Mouse (Mus musculus) forebrain, embryonic 14.5 days (tissue): ENCODE measurements around the gene Rhox13. TPM values are rescaled to one million over a fixed set of nuclear protein-coding genes. Genes with fewer than 3 reads are reported as not detected.

Experiments
- ATAC-seq: fragments of 200-750 bp; cut with Nextera tagmentation; 2 replicates; pipeline ENCODE4 v1.8.0; 2017; ENCODE audit warnings: mild to moderate bottlenecking, moderate library complexity
- DNase-seq: peaks from one replicate; pipeline ENCODE4 v3.0.0-alpha.2; 2015; ENCODE audit warnings: low spot score
- H3K27ac ChIP-seq: fragments of 300-500 bp; sonication (generic); 2 replicates; pipeline ENCODE4 v1.5.1; 2014; ENCODE audit warnings: low read depth, mild to moderate bottlenecking, control low read depth, low read length, moderate library complexity
- H3K27me3 ChIP-seq: fragments of 300-500 bp; sonication (generic); replicated peaks from 2 replicates; pipeline ENCODE4 v1.6.1; 2014; ENCODE audit warnings: low read length, control low read depth, mixed read lengths; ENCODE audit not compliant: control insufficient read depth, insufficient read depth
- H3K36me3 ChIP-seq: fragments of 300-500 bp; sonication (generic); 2 replicates; pipeline ENCODE4 v1.6.1; 2014; ENCODE audit warnings: low read length, control low read depth; ENCODE audit not compliant: control insufficient read depth, insufficient read depth
- H3K4me1 ChIP-seq: fragments of 300-500 bp; sonication (generic); 2 replicates; pipeline ENCODE4 v1.6.1; 2014; ENCODE audit warnings: antibody characterized with exemption, low read length, control low read depth; ENCODE audit not compliant: control insufficient read depth, insufficient read depth
- H3K4me2 ChIP-seq: fragments of 300-500 bp; sonication (generic); 2 replicates; pipeline ENCODE4 v1.6.1; 2014; ENCODE audit warnings: mild to moderate bottlenecking, control low read depth, low read length
- H3K4me3 ChIP-seq: fragments of 300-500 bp; sonication (generic); 2 replicates; pipeline ENCODE4 v1.5.1; 2014; ENCODE audit warnings: low read depth, low read length, control low read depth
- H3K9ac ChIP-seq: fragments of 300-500 bp; sonication (generic); 2 replicates; pipeline ENCODE4 v1.6.1; 2014; ENCODE audit warnings: mild to moderate bottlenecking, low read length, control low read depth, moderate library complexity
- H3K9me3 ChIP-seq: fragments of 300-500 bp; sonication (generic); replicated peaks from 2 replicates; pipeline ENCODE4 v1.6.1; 2016; ENCODE audit warnings: low read length, control low read depth, mixed read lengths; ENCODE audit not compliant: control insufficient read depth
- WGBS: fragments of 180-500 bp; shearing (Covaris S2); extraction: QIAGEN DNeasy Blood & Tissue Kit; methylation state at CpG from one replicate; pipeline ENCODE4 v1.1.7; 2014; 5-methylcytosine and 5-hydroxymethylcytosine counted together
- polyA plus RNA-seq: library from polyadenylated mRNA; unstranded; fragments of >200 nt; fragmentation: Nextera tagmentation; extraction: Ambion mirVana; gene quantifications from 2 replicates; pipeline ENCODE4 v1.2.1, GENCODE M21; 2014

The Rhox13 gene
- not detected in 2 replicates for polyA plus RNA-seq

- H3K4me2 ChIP-seq, result no peak within 1 kb of the TSS
- no peak within 1 kb of the TSS for H3K9ac ChIP-seq
- H3K36me3 ChIP-seq, result no peaks in the 10 kb centered on the region
- WGBS, result 94% methylated on average over 20 of the region's 20 CpGs
- ATAC-seq, result no peak
- no peak for DNase-seq
- H3K4me3 ChIP-seq, result no peak within 1 kb of the TSS
- H3K27me3 ChIP-seq, result no peaks in the 10 kb centered on the region
- H3K27ac ChIP-seq, result no peak within 1 kb of the TSS
- H3K4me1 ChIP-seq, result no peaks in the 10 kb centered on the region
- H3K9me3 ChIP-seq, result peaks cover 8% of the 10 kb centered on the region; the same call in 1 of the 2 replicates
Observed at GRCm38 (mm10) chrX:38120982-38121381, at the start of gene Rhox13. Gene Rhox13 (plus strand): TSS chrX:38121219.

- DNase-seq, result peak; percentile 54
- no peak overlapping the region for H3K27ac ChIP-seq
- WGBS, result 26% methylated on average over 12 of the region's 12 CpGs
- no peaks in the 10 kb centered on the region for H3K4me1 ChIP-seq
- H3K36me3 ChIP-seq, result no peaks in the 10 kb centered on the region
- no peaks in the 10 kb centered on the region for H3K27me3 ChIP-seq
- ATAC-seq, result no peak
- no peak overlapping the region for H3K9ac ChIP-seq
- H3K4me3 ChIP-seq, result no peak overlapping the region
- no peak overlapping the region for H3K4me2 ChIP-seq
- no peaks in the 10 kb centered on the region for H3K9me3 ChIP-seq
Observed at GRCm38 (mm10) chrX:38084226-38084625, 36.8 kb upstream of the Rhox13 start.

GRCm38 (mm10) chrX:38085041-38085440 lies 36.0 kb upstream of the Rhox13 start, which contains the start of gene Rhox11:
Gene Rhox11 (minus strand): TSS chrX:38085141.
- Histone ChIP-seq H3K9ac (no peak within 1 kb of the TSS), H3K4me3 (no peak within 1 kb of the TSS), H3K4me1 (no peaks in the 10 kb centered on the region), H3K27ac (no peak within 1 kb of the TSS), H3K27me3 (no peaks in the 10 kb centered on the region), H3K36me3 (no peaks in the 10 kb centered on the region), H3K9me3 (no peaks in the 10 kb centered on the region), H3K4me2 (no peak within 1 kb of the TSS)
- ATAC-seq (no peak), DNase-seq (no peak)
- 89% methylated on average over 9 of the region's 9 CpGs for WGBS

DNA sequence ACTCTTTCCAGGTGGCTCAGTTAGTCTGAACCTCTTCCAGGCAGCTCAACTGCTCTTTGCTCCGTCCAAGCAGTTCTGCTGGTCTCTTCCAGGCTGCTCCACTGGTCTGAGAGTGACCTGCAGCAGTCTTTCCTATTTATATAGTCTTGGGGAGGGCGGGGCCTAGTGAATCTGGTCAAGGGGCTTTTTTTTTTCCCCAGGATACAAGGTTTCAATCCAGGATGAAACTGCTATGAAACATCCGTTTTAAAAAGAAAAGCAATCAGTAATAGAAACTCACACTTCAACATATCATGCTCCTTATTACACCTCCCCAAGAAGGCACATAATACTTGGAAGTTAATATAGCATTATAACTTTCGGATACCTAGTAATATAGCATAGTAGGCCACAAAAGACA lies 10.2 kb upstream of the Rhox13 start, which contains the start of gene Rhox12:
Rhox12 (minus strand) TSS at position 101 of the 400 bp plus-strand sequence.
- WGBS, result 72% methylated on average over 4 of the region's 4 CpGs
- Histone ChIP-seq H3K4me2 (no peak within 1 kb of the TSS), H3K27ac (no peak within 1 kb of the TSS), H3K27me3 (no peaks in the 10 kb centered on the region), H3K4me1 (no peaks in the 10 kb centered on the region), H3K9me3 (no peaks in the 10 kb centered on the region), H3K4me3 (no peak within 1 kb of the TSS), H3K9ac (no peak within 1 kb of the TSS), H3K36me3 (no peaks in the 10 kb centered on the region)
- no peak for ATAC-seq
- DNase-seq, result no peak

DNA sequence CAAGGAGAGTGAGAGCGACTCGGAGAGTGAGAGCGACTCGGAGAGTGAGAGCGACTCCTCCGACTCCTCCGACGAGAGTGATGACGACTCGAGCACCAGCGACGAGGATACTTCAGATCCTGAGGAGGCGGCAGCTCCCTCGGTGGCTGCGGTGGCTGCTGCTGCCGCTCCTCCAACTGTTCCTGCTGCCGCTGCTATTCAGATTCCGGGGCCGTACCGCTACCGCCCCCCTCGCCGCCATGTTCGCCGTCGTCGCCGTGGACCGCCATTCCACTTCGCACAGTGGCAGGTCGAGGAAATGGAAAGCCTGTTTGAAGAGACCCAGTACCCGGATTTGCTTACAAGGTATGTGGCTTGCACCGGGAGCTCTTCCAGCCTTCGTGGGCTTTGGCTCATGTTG lies 459 bp downstream of the Rhox13 start:
- WGBS, result 90% methylated on average over 34 of the region's 34 CpGs
- Histone ChIP-seq H3K9me3 (peaks cover 8% of the 10 kb centered on the region; the same call in 1 of the 2 replicates), H3K36me3 (no peaks in the 10 kb centered on the region), H3K27me3 (no peaks in the 10 kb centered on the region), H3K27ac (no peak overlapping the region), H3K9ac (no peak overlapping the region), H3K4me2 (no peak overlapping the region), H3K4me3 (no peak overlapping the region), H3K4me1 (no peaks in the 10 kb centered on the region)
- DNase-seq (no peak), ATAC-seq (no peak)

DNA sequence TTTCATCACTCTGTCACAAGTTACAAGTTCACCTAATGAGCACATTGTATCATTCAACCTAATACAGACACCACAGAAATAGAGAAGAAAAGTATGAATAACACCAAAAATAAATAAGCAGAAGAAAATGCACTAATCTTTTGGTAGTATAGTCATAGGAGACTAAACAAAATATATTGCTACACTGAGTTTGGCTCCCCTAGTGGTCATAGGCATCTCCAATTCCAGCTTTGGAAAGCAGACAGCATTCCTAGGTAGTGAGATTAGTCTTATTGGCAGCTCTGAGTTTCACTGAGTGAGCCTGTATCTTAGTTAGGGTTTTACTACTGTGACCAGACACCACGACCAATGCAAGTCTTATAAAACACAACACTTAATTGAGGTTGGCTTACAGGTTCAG lies 38.1 kb downstream of the Rhox13 start:
- Histone ChIP-seq H3K36me3 (no peaks in the 10 kb centered on the region), H3K9ac (no peak overlapping the region), H3K4me3 (no peak overlapping the region), H3K9me3 (no peaks in the 10 kb centered on the region), H3K4me2 (no peak overlapping the region), H3K27me3 (no peaks in the 10 kb centered on the region), H3K27ac (no peak overlapping the region), H3K4me1 (no peaks in the 10 kb centered on the region)
- 64% methylated on average over 1 of the region's 1 CpGs for WGBS
- ATAC-seq (no peak), DNase-seq (peak; percentile 3)

DNA sequence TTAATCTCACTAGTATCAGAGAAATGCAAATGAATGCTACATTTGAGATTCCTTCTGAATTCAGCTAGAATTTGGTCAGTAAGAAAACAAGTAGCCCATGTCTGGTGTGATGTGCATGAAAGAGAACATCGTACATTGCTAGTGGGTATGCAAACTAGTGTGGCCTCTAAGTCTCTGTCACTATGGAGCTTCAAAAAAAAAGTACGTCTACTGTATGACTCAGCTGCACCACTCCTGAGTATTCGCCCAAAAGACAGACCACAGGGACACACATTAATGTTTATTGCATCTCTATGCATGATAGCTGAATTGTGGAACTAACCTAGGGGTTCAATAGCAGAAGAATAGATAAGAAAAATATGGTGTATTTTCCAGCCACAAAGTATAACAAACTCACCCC lies 44.3 kb downstream of the Rhox13 start:
- Histone ChIP-seq H3K9ac (no peak overlapping the region), H3K4me2 (no peak overlapping the region), H3K4me3 (no peak overlapping the region), H3K36me3 (no peaks in the 10 kb centered on the region), H3K4me1 (no peaks in the 10 kb centered on the region), H3K27me3 (no peaks in the 10 kb centered on the region), H3K9me3 (no peaks in the 10 kb centered on the region), H3K27ac (no peak overlapping the region)
- ATAC-seq (no peak), DNase-seq (no peak)
- 88% methylated on average over 3 of the region's 3 CpGs for WGBS

GRCm38 (mm10) chrX:38166064-38166463 lies 45.0 kb downstream of the Rhox13 start:
- ATAC-seq, result no peak
- WGBS, result 75% methylated on average over 9 of the region's 9 CpGs

GRCm38 (mm10) chrX:38166592-38166991 lies 45.6 kb downstream of the Rhox13 start:
- Histone ChIP-seq H3K4me2 (no peak overlapping the region), H3K4me3 (no peak overlapping the region), H3K9me3 (no peaks in the 10 kb centered on the region), H3K4me1 (no peaks in the 10 kb centered on the region), H3K27me3 (no peaks in the 10 kb centered on the region), H3K27ac (no peak overlapping the region), H3K36me3 (no peaks in the 10 kb centered on the region), H3K9ac (no peak overlapping the region)
- WGBS, result 83% methylated on average over 4 of the region's 4 CpGs
- ATAC-seq (no peak), DNase-seq (no peak)

More at GRCm38 (mm10) chrX:38166064-38166463, 45.0 kb downstream of the Rhox13 start:
- no peak for DNase-seq
- no peak overlapping the region for H3K4me2 ChIP-seq
- H3K27ac ChIP-seq, result no peak overlapping the region
- H3K9ac ChIP-seq, result no peak overlapping the region
- H3K4me3 ChIP-seq, result no peak overlapping the region
- no peaks in the 10 kb centered on the region for H3K4me1 ChIP-seq
- H3K9me3 ChIP-seq, result no peaks in the 10 kb centered on the region
- no peaks in the 10 kb centered on the region for H3K36me3 ChIP-seq
- no peaks in the 10 kb centered on the region for H3K27me3 ChIP-seq
